Mouse (Mus musculus): ENCODE results near the gene Wipf3. TPM values are rescaled to one million over a fixed set of nuclear protein-coding genes. Genes with fewer than 3 reads are reported as not detected.

The Wipf3 gene
- polyA plus RNA-seq, 1 experiment from 2014 or later: 1.4 TPM

DNA sequence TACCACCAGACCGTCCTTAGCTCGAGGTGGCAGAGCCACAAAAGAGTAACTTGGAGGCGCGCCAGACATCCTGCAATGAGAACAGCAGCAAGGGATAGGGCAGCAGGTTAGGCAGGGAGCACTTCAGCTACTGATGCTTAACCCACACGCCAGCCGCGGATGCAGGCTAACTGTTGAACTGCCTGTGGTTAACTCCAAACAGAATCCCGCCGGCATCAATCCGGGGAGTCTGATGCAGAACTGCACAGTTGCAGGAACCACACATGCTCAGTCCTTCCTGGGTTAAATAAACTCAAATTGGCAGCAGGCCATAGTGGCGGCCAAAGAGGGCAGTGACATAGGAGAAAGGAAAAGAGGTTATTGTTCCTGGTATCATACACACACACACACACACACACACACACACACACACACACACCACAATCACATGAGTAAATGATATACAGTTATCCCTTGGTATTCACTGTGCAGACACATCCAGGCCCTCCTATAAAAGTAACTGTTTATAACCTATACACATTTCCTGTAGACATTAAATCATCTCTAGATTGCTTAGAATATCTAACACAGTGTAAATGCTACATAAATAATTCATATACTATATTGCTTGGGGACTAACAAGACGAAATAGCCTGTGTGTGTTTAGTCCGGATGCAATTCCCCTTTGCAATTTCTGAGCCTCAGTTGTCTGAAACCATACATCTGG is 119.1 kb downstream of the Wipf3 start:
- no peak overlapping the region for H3K4me3 ChIP-seq
- no peak overlapping the region for H3K4me2 ChIP-seq (replicated peaks)
- H3K4me1 ChIP-seq: peaks cover 31% of the 10 kb centered on the region
- no peak overlapping the region for H3K9ac ChIP-seq
- H3K27me3 ChIP-seq (replicated peaks): no peaks in the 10 kb centered on the region
- peak; percentile 43; the same call in 1 of the 2 replicates for ATAC-seq (ENCODE audit: low FRiP score, low read depth)
- H3K27ac ChIP-seq: no peak overlapping the region
- H3K36me3 ChIP-seq: peaks cover 4% of the 10 kb centered on the region
- WGBS: 72% methylated on average over 13 of the region's 13 CpGs
- no peaks in the 10 kb centered on the region for H3K9me3 ChIP-seq

DNA sequence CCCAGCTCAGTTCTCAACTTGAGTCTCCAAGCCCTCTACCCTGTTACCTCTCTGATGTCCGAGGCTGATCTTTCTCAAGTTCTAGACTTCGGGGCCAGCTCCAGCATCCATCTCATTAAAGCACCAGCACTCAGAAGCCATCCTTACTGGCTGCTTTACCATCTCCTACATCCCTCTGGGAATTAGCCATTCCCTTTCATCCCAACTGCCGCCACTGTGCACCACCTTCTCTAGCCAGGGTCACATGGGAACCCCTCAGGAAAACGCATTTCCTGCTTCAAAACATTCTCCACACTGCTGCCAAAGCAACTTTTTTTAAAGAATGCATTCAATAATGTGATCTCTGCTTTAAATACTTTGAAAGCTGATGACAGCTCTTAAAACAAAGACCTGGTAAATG is 119.9 kb downstream of the Wipf3 start:
- Histone ChIP-seq H3K4me1 (peaks cover 39% of the 10 kb centered on the region), H3K36me3 (no peaks in the 10 kb centered on the region; the same call in 1 of the 2 replicates), H3K9me3 (no peaks in the 10 kb centered on the region), H3K4me3 (no peak overlapping the region), H3K27me3 (replicated peaks) (no peaks in the 10 kb centered on the region), H3K4me2 (replicated peaks) (no peak overlapping the region), H3K9ac (no peak overlapping the region), H3K27ac (no peak overlapping the region)
- 69% methylated on average over 4 of the region's 4 CpGs for WGBS
- no peak for ATAC-seq (ENCODE audit: low FRiP score, low read depth)

DNA sequence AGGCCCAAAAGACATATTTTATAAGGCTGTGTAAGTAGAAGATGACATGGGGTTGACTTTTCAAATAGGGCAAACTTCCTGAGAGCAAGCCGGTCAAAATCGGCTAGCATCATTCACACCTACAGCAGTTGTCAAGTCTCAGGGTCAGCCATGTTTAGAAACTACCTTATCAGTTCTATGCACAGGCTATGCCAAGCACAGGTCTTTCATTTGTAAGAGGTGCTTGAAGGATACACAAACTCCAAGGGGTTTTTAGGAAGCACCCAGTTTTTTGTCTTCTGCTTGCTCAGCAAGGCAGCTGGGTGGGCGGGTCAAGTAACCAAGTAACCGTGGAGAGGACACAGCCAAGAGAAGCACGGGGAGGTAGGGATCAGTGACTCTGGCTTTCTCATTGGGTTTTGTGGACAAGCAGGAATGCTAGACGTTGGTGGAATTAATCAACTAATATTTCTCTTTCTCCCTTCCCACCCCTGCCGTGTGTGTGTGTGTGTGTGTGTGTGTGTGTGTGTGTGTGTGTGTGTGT is 121.5 kb downstream of the Wipf3 start:
- Histone ChIP-seq H3K4me1 (peaks cover 54% of the 10 kb centered on the region), H3K9me3 (no peaks in the 10 kb centered on the region), H3K9ac (no peak overlapping the region), H3K36me3 (no peaks in the 10 kb centered on the region), H3K4me3 (no peak overlapping the region), H3K27me3 (replicated peaks) (no peaks in the 10 kb centered on the region), H3K4me2 (replicated peaks) (no peak overlapping the region), H3K27ac (no peak overlapping the region)
- no peak for ATAC-seq (ENCODE audit: low FRiP score, low read depth)
- 68% methylated on average over 7 of the region's 7 CpGs for WGBS

DNA sequence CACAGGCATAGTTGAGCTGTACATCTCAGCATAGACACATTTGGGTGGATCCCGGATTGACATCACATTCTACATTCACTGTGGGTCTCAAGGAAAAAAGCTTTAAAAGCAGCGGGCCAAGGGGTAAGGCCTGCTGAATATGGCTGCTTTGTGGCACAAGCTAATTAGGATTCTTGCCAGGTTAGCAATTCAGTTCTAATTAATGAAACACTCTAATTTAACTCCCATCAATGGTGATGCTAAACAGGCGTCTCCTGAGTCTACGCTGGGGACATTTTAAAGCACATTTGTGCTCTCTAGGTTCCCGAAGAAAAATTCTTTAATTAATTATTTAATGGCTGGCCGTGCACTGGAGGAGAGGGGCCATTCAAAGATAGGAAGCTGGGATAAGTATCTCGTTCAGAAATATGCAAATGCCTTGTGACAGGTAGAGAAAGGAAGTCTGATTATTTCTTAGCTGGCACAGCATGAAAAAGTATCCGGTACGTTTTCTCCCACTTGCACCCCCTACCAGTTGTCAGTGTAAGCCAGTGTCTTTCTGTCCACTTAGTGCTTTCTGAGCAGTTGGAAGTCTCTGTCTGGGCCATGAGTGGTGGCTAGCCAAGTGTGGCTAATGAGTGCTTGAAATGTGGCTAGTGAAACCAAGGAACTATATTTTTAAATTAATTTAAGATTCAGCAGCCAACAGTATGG is 123.5 kb downstream of the Wipf3 start:
- Histone ChIP-seq H3K9ac (no peak overlapping the region), H3K36me3 (no peaks in the 10 kb centered on the region), H3K9me3 (no peaks in the 10 kb centered on the region), H3K4me3 (no peak overlapping the region), H3K4me1 (peaks cover 55% of the 10 kb centered on the region), H3K27ac (no peak overlapping the region), H3K27me3 (replicated peaks) (no peaks in the 10 kb centered on the region), H3K4me2 (replicated peaks) (no peak overlapping the region)
- 31% methylated on average over 9 of the region's 9 CpGs for WGBS
- ATAC-seq (ENCODE audit: low FRiP score, low read depth): peak; percentile 49

Other genes starting within 250 kb of the Wipf3 start
- 0.49 and 0.82 TPM in 2 replicates for gene Prr15, start 103.8 kb upstream of the Wipf3 start, polyA plus RNA-seq (2016; fragmentation: Nextera tagmentation; extraction: Ambion mirVana)
- 88.2 and 88.7 TPM in 2 replicates for gene Scrn1, start 136.9 kb downstream of the Wipf3 start, polyA plus RNA-seq (2016; fragmentation: Nextera tagmentation; extraction: Ambion mirVana)
- 13.2 and 15.0 TPM in 2 replicates for gene Plekha8, start 165.5 kb downstream of the Wipf3 start, polyA plus RNA-seq (2016; fragmentation: Nextera tagmentation; extraction: Ambion mirVana)
- 19.6 and 20.0 TPM in 2 replicates for gene Fkbp14, start 167.7 kb downstream of the Wipf3 start, polyA plus RNA-seq (2016; fragmentation: Nextera tagmentation; extraction: Ambion mirVana)

Measured in neural tube, embryonic 12.5 days (tissue).